Mouse (Mus musculus) thymus, adult 2 months (tissue): Measurements from ENCODE around the gene Ebf3. TPM values are rescaled to one million over a fixed set of nuclear protein-coding genes. Genes with fewer than 3 reads are reported as not detected.

ENCODE experiments used
- DNase-seq: peaks from one replicate; pipeline ENCODE4 v3.0.0; 2021
- H3K27ac ChIP-seq: fragments of 200-500 bp; 2 replicates; pipeline ENCODE4 v1.5.1; 2012; ENCODE audit warnings: low read length, control low read depth; ENCODE audit not compliant: control insufficient read depth, insufficient read depth
- H3K27me3 ChIP-seq: fragments of 200-500 bp; 2 replicates; pipeline ENCODE4 v1.6.1; 2012; ENCODE audit warnings: mild to moderate bottlenecking, low read length, moderate library complexity, mixed read lengths; ENCODE audit not compliant: control insufficient read depth, insufficient read depth
- H3K36me3 ChIP-seq: fragments of 200-500 bp; 2 replicates; pipeline ENCODE4 v1.6.1; 2012; ENCODE audit warnings: mild to moderate bottlenecking, low read length, moderate library complexity; ENCODE audit not compliant: control insufficient read depth, insufficient read depth
- H3K4me1 ChIP-seq: fragments of 200-500 bp; replicated peaks from 2 replicates; pipeline ENCODE4 v1.6.1; 2012; ENCODE audit warnings: low read length; ENCODE audit not compliant: control insufficient read depth, insufficient read depth
- H3K4me3 ChIP-seq: fragments of 200-500 bp; 2 replicates; pipeline ENCODE4 v1.5.1; 2012; ENCODE audit warnings: mild to moderate bottlenecking, low read length, control low read depth, moderate library complexity; ENCODE audit not compliant: control insufficient read depth, insufficient read depth
- CTCF ChIP-seq: fragments of 200-500 bp; IDR thresholded peaks from 2 replicates; pipeline ENCODE4 v1.5.1; 2012; ENCODE audit warnings: mild to moderate bottlenecking, control low read depth, low read length, moderate library complexity, borderline replicate concordance; ENCODE audit not compliant: control insufficient read depth, poor library complexity, insufficient read depth; ENCODE audit errors: extremely low read depth
- POLR2A ChIP-seq: fragments of 200-500 bp; IDR thresholded peaks from 2 replicates; pipeline ENCODE4 v1.6.1; 2012; ENCODE audit warnings: mild to moderate bottlenecking, low read length, control low read depth, moderate library complexity; ENCODE audit not compliant: control insufficient read depth, poor library complexity, insufficient read depth; ENCODE audit errors: extremely low read depth
- WGBS: fragments of 180-500 bp; shearing (Covaris S2); methylation state at CpG from one replicate; pipeline ENCODE4 v1.1.7; 2018; 5-methylcytosine and 5-hydroxymethylcytosine counted together
- polyA plus RNA-seq: library from polyadenylated mRNA; depleted of rRNA; stranded (reverse); fragments of >200 nt; gene quantifications from 2 replicates; pipeline ENCODE4 v1.2.3, GENCODE M21; 2012

Gene Ebf3
- polyA plus RNA-seq, 1 experiment = 2.1 TPM

DNA sequence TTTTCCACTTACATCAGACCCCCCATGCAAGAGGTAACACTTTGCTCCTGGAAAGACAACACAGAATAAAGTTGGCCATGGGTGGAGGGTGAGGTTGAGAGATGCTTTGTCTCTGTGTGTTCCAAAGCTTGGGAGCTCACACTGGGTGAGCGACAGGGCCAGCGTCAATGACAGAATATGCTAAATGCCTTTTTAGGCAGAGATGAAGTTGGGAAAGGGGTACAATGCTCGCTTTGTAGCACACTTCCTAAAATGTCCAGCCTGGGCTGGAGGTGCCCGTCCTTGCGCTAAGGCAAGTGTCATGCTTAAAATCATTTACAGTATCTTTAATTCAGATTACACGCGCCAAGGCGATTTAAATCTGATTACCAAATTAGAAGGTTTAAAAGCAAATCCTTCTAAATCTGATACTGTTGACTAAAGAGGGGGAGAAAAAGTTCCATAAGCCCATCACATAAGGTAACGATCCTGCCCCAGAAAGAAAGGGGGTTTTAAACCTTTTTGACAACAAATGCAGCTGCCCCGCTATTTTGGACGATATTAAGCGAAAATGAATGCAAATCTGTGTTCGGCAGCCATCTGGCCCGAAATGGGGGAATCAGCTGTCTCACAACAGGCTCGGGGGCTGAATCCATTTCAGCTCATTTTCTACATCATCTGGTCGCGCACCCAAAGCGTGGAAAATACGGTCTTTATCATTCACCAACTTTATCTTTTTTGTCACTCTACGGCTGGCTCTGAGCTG is 2.1 kb upstream of the Ebf3 start:
- WGBS = 15% methylated on average over 20 of the region's 20 CpGs
- Histone ChIP-seq H3K27ac (no peak overlapping the region), H3K27me3 (peaks cover 61% of the 10 kb centered on the region), H3K36me3 (no peaks in the 10 kb centered on the region), H3K4me3 (no peak overlapping the region), H3K4me1 (peaks cover 20% of the 10 kb centered on the region)
- no peak for TF ChIP-seq POLR2A
- TF ChIP-seq CTCF = no peak
- DNase-seq = no peak

DNA sequence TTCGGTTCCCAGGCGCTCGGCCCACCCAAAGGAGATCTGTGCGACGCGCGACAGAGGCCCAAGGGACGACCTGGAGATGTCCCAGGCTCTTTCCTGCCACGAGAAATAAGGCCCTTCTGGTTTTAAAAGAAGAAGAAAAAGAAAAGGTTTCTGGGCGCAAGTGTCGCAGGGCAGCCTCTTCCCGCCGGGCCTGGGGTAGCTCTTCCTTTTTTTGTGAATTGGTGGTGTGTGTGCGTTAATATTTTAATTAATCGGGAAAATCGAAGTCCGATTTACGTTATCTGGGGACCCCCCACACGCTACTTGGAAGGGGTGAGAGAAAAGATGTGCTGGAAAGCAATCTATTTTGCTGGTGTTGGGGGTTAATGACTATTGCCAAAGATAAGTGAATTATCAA is 1.3 kb upstream of the Ebf3 start:
- Histone ChIP-seq H3K4me1 (peaks cover 20% of the 10 kb centered on the region), H3K27ac (no peak overlapping the region), H3K27me3 (peaks cover 58% of the 10 kb centered on the region), H3K4me3 (no peak overlapping the region), H3K36me3 (no peaks in the 10 kb centered on the region)
- 10% methylated on average over 19 of the region's 19 CpGs for WGBS
- DNase-seq = no peak
- TF ChIP-seq CTCF = no peak
- no peak for TF ChIP-seq POLR2A

GRCm38 (mm10) chr7:137314710-137315543 is 682 bp upstream of the Ebf3 start:
- Histone ChIP-seq H3K4me3 (no peak overlapping the region), H3K27me3 (peaks cover 56% of the 10 kb centered on the region), H3K36me3 (no peaks in the 10 kb centered on the region), H3K27ac (no peak overlapping the region), H3K4me1 (peaks cover 20% of the 10 kb centered on the region)
- 6% methylated on average over 48 of the region's 48 CpGs for WGBS
- DNase-seq = no peak
- TF ChIP-seq POLR2A = no peak
- no peak for TF ChIP-seq CTCF

DNA sequence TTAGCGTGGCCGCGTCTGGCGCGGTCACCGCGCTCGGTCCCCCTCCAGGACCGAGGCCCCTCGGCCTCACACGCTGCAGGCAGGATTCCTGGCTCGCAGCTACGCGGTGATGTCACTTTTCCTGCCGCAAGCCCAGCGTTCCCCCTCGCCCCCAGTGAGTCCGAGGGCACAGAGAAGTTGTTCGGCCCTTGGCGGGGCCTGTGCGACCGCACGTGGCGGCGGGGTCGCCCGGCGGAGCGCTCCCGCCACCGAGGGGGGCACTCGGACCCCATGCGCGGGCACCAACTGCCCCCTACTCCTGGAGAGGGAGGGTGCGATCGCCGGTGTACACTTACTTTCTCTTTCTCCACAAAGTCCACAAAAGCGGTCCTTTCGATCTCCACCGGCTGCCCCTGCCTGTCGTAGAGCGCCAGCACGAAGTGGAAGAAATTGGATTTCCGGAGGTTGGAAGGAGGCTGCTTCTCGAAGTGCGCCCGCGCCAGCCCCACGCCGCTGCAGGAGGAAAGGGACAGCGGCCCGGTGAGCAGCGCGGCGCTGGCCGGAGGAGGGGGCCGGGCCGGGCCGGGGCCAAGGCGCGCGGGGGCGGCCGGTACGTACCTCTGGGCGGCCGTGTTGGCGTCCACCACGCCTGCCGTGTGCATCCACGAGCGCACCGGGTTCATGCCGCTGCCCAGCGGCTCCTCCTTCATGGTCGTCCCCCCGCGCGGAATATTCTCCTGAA is 902 bp downstream of the Ebf3 start:
- Histone ChIP-seq H3K4me1 (peaks cover 20% of the 10 kb centered on the region), H3K36me3 (no peaks in the 10 kb centered on the region), H3K27me3 (peaks cover 56% of the 10 kb centered on the region), H3K4me3 (peak overlapping the region; percentile 46), H3K27ac (no peak overlapping the region)
- DNase-seq = no peak
- WGBS = 2% methylated on average over 75 of the region's 79 CpGs
- TF ChIP-seq POLR2A (no peak), CTCF (no peak)

DNA sequence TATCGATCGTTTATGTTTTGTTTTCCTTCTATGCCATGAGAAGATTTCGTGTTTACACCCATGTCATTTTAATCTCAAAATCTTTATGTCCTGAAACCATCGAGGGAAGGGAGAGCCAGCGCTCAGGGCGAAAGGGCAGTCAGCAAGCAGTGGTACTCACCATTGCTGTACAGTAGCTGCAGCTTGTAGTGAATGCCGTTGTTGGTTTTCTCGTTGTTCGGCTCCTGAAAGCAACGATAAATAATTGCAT is 1.4 kb downstream of the Ebf3 start:
- H3K27ac ChIP-seq = no peak overlapping the region
- H3K36me3 ChIP-seq = no peaks in the 10 kb centered on the region
- peaks cover 51% of the 10 kb centered on the region for H3K27me3 ChIP-seq
- H3K4me3 ChIP-seq = peak overlapping the region; percentile 46
- TF ChIP-seq CTCF (no peak), POLR2A (no peak)
- peaks cover 20% of the 10 kb centered on the region for H3K4me1 ChIP-seq
- 2% methylated on average over 10 of the region's 10 CpGs for WGBS
- no peak for DNase-seq

DNA sequence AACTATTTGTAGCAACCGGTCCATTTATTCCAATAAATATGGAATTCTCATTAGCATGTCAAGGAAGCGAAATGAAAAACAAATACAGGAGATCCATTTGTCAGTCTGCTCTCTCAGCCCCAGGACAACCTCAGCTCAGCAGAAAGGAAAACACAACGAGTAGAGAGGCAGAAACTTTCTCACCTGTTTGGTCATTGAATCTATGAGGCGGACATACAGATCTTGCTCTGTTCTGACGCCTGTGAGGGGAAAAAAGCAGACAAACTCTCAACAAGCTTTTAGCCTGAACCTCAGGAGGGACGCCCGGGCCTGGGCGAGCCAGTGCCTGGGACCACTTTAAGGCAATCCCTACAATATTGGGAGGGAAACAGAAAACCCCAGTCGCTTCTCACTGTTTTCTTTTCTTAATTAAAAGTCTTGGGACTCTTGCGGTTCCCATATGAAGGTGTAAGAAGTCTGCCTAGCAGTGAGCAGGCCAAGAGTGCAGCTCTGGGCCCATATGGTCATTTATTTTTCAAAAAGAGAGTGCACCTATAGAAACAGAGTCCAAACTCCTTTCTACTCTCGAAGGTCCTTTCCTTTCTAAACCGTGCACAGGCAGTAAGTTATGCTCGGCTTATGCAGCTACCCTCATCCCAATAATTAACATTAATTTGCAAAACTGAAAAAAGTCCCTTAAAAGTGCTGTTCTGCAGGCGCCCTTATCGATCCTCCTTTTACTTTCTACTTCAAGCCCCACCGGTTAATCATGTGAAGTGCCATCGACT is 1.9 kb downstream of the Ebf3 start:
- no peak overlapping the region for H3K27ac ChIP-seq
- no peaks in the 10 kb centered on the region for H3K36me3 ChIP-seq
- peaks cover 20% of the 10 kb centered on the region for H3K4me1 ChIP-seq
- H3K4me3 ChIP-seq = no peak overlapping the region
- DNase-seq = no peak
- TF ChIP-seq CTCF (no peak), POLR2A (no peak)
- 11% methylated on average over 17 of the region's 17 CpGs for WGBS
- peaks cover 47% of the 10 kb centered on the region for H3K27me3 ChIP-seq
